In genomic region chr3:66078898-66079537, GRCm38 (mm10) we compare ENCODE assay signal across 14 mouse cellular contexts.
A peak's percentile ranks its signal among the peaks of the same experiment; 100 is the strongest.
DNase-seq lines count a peak whose midpoint lies in the region; ATAC-seq lines count a peak whose summit lies in the region.
"Had no signal": no experiment of that assay in that cellular context is flagged by ENCODE, and none has a peak within 500 bp of the region (broad histone marks: within the 10 kb centered on the region; RNA-seq: fewer than 3 reads in every experiment).

No protein-coding gene starts in this region.

- no peak for ATAC-seq in megakaryocyte, adult 5-6 weeks (ENCODE audit: poor library complexity, severe bottlenecking)
- ATAC-seq: forebrain, embryonic 15.5 days had no signal

- H3K4me1 ChIP-seq in embryonic facial prominence, embryonic 10.5 days = peaks cover 13% of the 10 kb centered on the region
- 0 out of 2 replicates have a peak, but pooled peaks cover 2% of the 10 kb centered on the region for H3K4me1 ChIP-seq in forebrain, embryonic 10.5 days
- H3K4me1 ChIP-seq: midbrain, embryonic 12.5 days had no signal

- no peak overlapping the region for H3K4me3 ChIP-seq in embryonic facial prominence, embryonic 10.5 days
- no peak overlapping the region for H3K4me3 ChIP-seq in forebrain, embryonic 10.5 days
- H3K4me3 ChIP-seq: forebrain, embryonic 15.5 days; limb, embryonic 12.5 days; midbrain, embryonic 12.5 days; neural tube, embryonic 13.5 days had no signal

- H3K27ac ChIP-seq in embryonic facial prominence, embryonic 10.5 days (replicated peaks) = no peak overlapping the region
- H3K27ac ChIP-seq in forebrain, embryonic 10.5 days = no peak overlapping the region
- H3K27ac ChIP-seq: forebrain, embryonic 15.5 days; limb, embryonic 12.5 days; midbrain, embryonic 12.5 days; neural tube, embryonic 13.5 days had no signal

- intact Hi-C loops in heart, postnatal 36 days (cut with DNase I) = no loop called here

- peak; percentile 76 for DNase-seq in heart, adult 11 months
- DNase-seq in heart, postnatal 36 days = no peak
- DNase-seq in embryonic facial prominence, embryonic 10.5 days (ENCODE audit: low spot score) = peak; percentile 21
- DNase-seq in kidney, postnatal 36 days = peak; percentile 51 to 65
- DNase-seq in lung, postnatal 25 days (ENCODE audit: low spot score) = peak; percentile 18
- no peak for DNase-seq in urinary bladder, postnatal 4 days (ENCODE audit: low spot score in 2 of 2)
- DNase-seq in forebrain, embryonic 10.5 days (ENCODE audit: extremely low spot score, low spot score) = no peak
- DNase-seq: layer of hippocampus, adult 9-11 months; thymus, postnatal 4 days had no signal

- H3K27me3 ChIP-seq in embryonic facial prominence, embryonic 10.5 days (replicated peaks; ENCODE audit: low read depth, poor library complexity, severe bottlenecking) = no peaks in the 10 kb centered on the region
- no peaks in the 10 kb centered on the region for H3K27me3 ChIP-seq in forebrain, embryonic 10.5 days (ENCODE audit: poor library complexity, severe bottlenecking)
- H3K27me3 ChIP-seq: forebrain, embryonic 15.5 days; limb, embryonic 12.5 days; midbrain, embryonic 12.5 days; neural tube, embryonic 13.5 days had no signal

- WGBS in embryonic facial prominence, embryonic 10.5 days = 63% methylated on average over 6 of the region's 6 CpGs
- WGBS in forebrain, embryonic 10.5 days = 86% methylated on average over 6 of the region's 6 CpGs

- H3K9me3 ChIP-seq in embryonic facial prominence, embryonic 10.5 days = no peaks in the 10 kb centered on the region
- no peaks in the 10 kb centered on the region for H3K9me3 ChIP-seq in forebrain, embryonic 10.5 days
- H3K9me3 ChIP-seq: forebrain, embryonic 15.5 days; limb, embryonic 12.5 days; midbrain, embryonic 12.5 days; neural tube, embryonic 13.5 days had no signal

- no peaks in the 10 kb centered on the region for H3K36me3 ChIP-seq in embryonic facial prominence, embryonic 10.5 days (replicated peaks)
- no peaks in the 10 kb centered on the region for H3K36me3 ChIP-seq in forebrain, embryonic 10.5 days (replicated peaks)
- H3K36me3 ChIP-seq: forebrain, embryonic 15.5 days; limb, embryonic 12.5 days; midbrain, embryonic 12.5 days; neural tube, embryonic 13.5 days had no signal

Comparison
In these comparisons a context has a peak if more than half of its experiments do, and no peak if none do; other contexts are left out.
1. DNase-seq: peak in heart, adult 11 months (single experiment), embryonic facial prominence, embryonic 10.5 days (single experiment), kidney, postnatal 36 days (2 of 2) and lung, postnatal 25 days (single experiment); none in heart, postnatal 36 days (0 of 2), urinary bladder, postnatal 4 days (0 of 2) and forebrain, embryonic 10.5 days (single experiment).